Mouse (Mus musculus): Measurements from ENCODE around the gene Fam43a. TPM values are rescaled to one million over a fixed set of nuclear protein-coding genes. Genes with fewer than 3 reads are reported as not detected.

Gene Fam43a
- polyA plus RNA-seq, 1 experiment = 0.17 TPM

DNA sequence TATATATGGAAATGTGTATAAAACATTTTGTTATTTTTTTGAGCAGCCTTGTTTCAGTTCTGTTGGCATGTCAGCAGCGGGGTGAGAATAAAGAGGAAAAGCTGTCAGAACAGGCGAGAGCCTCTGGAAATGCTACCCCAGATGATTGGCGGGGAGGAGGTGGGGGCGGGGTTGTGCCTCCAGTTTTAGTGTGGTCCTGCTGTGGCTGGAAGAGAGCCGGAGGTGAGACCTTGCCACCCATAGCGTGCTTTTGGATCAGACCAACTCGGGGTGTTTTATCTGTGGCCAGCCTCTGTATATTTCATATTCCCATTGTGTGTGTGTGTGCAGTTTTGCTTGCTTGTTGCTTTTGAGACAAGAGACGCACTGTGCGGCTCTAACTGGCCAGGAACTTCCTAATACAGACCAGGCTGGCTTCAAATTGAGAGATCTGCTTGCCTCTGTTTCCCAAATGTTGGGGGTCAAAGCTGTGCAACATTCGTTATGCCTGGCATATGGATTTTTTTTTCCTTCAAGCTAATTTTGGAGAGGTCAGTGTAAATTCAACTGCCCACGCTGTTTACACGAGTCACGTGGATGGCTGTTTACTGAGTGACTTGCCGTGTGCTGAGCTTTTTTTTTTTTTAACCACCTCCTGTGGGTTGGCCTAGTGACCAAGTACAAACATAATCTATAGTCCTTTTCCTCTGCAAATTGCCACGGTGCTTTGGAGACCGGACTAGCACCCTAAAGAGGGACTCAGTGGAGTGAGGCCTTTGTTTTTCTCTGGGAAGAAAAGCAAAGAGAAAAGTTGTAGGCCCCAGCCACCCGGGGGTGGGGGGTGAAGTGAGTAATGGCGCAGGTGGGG, 3.4 kb downstream of the Fam43a start:
- TF ChIP-seq GATA1 (IDR thresholded peaks at IDR 0.05; ENCODE audit: low read length) = no peak
- TF ChIP-seq TAL1 (IDR thresholded peaks at IDR 0.05; ENCODE audit: low read length) = no peak
- H3K4me1 ChIP-seq (ENCODE audit: control insufficient read depth) = peaks cover 6% of the 10 kb centered on the region
- no peak overlapping the region for H3K4me3 ChIP-seq (replicated peaks)
- no peaks in the 10 kb centered on the region for H3K36me3 ChIP-seq (ENCODE audit: control insufficient read depth)
- H3K27me3 ChIP-seq (ENCODE audit: control insufficient read depth) = peaks cover 54% of the 10 kb centered on the region
- peaks cover 7% of the 10 kb centered on the region; the same call in 1 of the 2 replicates for H3K9me3 ChIP-seq (ENCODE audit: control insufficient read depth, low read length)

DNA sequence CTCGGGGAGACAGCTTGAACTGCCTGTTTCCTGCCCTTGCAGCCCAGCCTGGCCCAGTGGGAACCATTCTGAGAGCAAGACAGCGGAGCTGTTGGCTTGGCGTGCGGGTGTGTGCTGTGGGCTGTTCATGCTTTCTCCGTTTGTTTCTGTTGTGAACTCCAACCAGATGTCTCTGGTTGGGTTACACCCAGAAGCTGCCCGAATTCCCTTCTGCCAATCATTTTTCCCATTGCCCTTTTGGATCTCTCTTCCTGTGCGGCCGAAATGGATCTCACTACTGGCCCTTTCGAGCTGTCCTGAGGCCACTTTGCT, 4.0 kb downstream of the Fam43a start:
- no peak for TF ChIP-seq GATA1 (IDR thresholded peaks at IDR 0.05; ENCODE audit: low read length)
- no peak for TF ChIP-seq TAL1 (IDR thresholded peaks at IDR 0.05; ENCODE audit: low read length)
- Histone ChIP-seq H3K27me3 (ENCODE audit: control insufficient read depth) (peaks cover 50% of the 10 kb centered on the region), H3K4me1 (ENCODE audit: control insufficient read depth) (peaks cover 6% of the 10 kb centered on the region)

DNA sequence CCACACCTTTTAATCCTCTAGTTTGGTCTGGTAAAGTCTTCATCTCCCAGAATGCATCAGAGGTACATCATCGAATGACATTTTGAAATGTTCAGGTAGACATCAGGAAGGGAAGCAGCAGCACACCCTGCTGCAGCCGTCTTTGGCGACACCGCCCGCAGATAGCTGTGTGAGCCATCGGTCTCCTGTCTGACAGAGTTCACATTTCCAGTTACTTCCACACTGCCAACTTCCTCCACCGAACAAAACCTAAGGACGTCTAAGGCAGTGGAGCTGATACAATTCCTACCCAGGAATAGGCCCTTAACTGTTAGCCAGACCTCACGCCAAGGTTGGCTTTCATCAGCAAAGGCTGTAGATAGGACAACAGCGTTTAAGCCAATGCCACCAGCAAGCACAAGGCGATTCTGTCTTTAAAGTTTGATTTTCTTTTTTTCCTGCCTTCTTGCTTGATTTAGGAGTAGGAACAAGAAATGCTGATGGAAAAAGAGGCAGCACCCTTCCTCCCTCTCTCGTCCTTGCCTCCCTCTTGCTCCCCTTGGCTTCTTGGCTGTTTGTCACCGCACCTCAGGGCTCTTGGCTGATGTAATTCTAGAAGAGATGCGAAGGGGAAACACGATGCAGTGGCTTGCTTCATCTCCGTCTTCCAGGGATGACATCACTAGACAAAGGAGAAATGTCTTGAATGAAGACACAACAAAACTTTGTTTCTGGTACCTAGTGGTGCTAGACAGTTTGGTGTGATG, 4.7 kb downstream of the Fam43a start:
- H3K4me1 ChIP-seq (ENCODE audit: control insufficient read depth) = peaks cover 6% of the 10 kb centered on the region

More for the DNA sequence above, 4.0 kb downstream of the Fam43a start:
- Histone ChIP-seq H3K4me3 (replicated peaks) (no peak overlapping the region), H3K36me3 (ENCODE audit: control insufficient read depth) (no peaks in the 10 kb centered on the region), H3K9me3 (ENCODE audit: control insufficient read depth, low read length) (peaks cover 7% of the 10 kb centered on the region; the same call in 1 of the 2 replicates)

DNA sequence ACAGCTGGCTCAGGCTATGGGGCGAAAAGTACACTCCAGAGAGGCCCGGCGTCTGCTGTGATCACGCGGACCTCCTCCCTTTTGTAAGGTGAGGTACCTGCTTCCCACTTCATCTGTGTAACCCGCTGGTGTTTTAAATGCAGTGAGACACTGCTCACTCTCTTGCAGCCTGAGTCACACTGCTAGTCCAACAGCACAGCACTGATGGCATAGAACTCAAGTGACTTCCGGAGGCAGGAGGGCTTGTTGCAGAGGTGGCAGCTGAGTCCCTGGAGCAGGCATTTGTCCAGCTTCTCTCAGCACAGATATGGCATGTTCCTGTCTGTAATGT, 5.2 kb downstream of the Fam43a start:
- Histone ChIP-seq H3K27me3 (ENCODE audit: control insufficient read depth) (peaks cover 38% of the 10 kb centered on the region), H3K36me3 (ENCODE audit: control insufficient read depth) (no peaks in the 10 kb centered on the region), H3K4me3 (replicated peaks) (no peak overlapping the region), H3K4me1 (ENCODE audit: control insufficient read depth) (peaks cover 3% of the 10 kb centered on the region), H3K9me3 (ENCODE audit: control insufficient read depth, low read length) (peaks cover 4% of the 10 kb centered on the region; the same call in 1 of the 2 replicates)
- TF ChIP-seq GATA1 (IDR thresholded peaks at IDR 0.05; ENCODE audit: low read length) = no peak
- TF ChIP-seq TAL1 (IDR thresholded peaks at IDR 0.05; ENCODE audit: low read length) = no peak

More for the DNA sequence above, 4.7 kb downstream of the Fam43a start:
- no peaks in the 10 kb centered on the region for H3K36me3 ChIP-seq (ENCODE audit: control insufficient read depth)
- H3K27me3 ChIP-seq (ENCODE audit: control insufficient read depth) = peaks cover 44% of the 10 kb centered on the region
- peaks cover 7% of the 10 kb centered on the region; the same call in 1 of the 2 replicates for H3K9me3 ChIP-seq (ENCODE audit: control insufficient read depth, low read length)
- TF ChIP-seq TAL1 (IDR thresholded peaks at IDR 0.05; ENCODE audit: low read length) (no peak), GATA1 (IDR thresholded peaks at IDR 0.05; ENCODE audit: low read length) (no peak)
- H3K4me3 ChIP-seq (replicated peaks) = no peak overlapping the region

DNA sequence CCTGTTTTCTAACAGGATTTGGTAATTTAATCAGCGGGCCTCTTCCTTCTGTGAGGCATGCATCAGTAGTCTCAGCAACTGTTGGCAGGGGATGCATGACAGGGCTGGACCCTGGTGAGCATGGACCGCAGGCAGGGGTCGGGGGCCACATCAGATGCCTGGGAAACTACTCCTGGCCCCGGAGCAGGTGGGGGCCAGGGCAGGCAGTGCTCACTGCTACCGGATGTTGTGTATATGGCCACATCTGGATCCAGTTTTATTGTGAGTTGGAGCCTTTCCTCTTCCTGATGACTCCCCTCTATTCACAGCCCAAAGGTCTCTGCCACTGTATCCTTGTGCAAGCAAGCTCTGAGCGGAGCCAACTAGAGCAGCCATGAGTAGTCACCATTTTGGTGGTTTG, 6.0 kb downstream of the Fam43a start:
- Histone ChIP-seq H3K4me1 (ENCODE audit: control insufficient read depth) (peaks cover 3% of the 10 kb centered on the region), H3K4me3 (replicated peaks) (no peak overlapping the region), H3K9me3 (ENCODE audit: control insufficient read depth, low read length) (peaks cover 4% of the 10 kb centered on the region; the same call in 1 of the 2 replicates), H3K36me3 (ENCODE audit: control insufficient read depth) (no peaks in the 10 kb centered on the region), H3K27me3 (ENCODE audit: control insufficient read depth) (peaks cover 31% of the 10 kb centered on the region)
- TF ChIP-seq TAL1 (IDR thresholded peaks at IDR 0.05; ENCODE audit: low read length) = no peak
- no peak for TF ChIP-seq GATA1 (IDR thresholded peaks at IDR 0.05; ENCODE audit: low read length)

DNA sequence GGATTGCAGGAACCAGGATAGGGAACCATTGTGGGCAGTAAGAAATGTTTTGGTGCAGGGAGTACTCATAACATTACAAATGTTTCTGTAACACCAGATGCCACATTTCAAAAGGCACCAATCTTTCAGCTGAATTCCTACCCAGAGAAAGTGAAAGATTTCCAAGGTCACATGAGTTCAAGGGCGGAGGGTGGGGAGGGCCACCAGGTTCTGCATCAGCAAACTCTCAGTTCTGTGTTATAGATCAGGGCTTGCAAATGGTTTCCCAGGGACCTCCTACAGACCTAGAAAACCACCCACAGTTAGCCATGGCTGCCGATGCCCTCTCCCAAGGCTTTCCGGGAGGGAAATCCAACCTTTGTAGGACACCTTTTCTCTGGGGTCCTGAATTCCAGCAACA, 8.3 kb downstream of the Fam43a start:
- H3K36me3 ChIP-seq (ENCODE audit: control insufficient read depth) = no peaks in the 10 kb centered on the region
- no peaks in the 10 kb centered on the region for H3K4me1 ChIP-seq (ENCODE audit: control insufficient read depth)
- no peak for TF ChIP-seq GATA1 (IDR thresholded peaks at IDR 0.05; ENCODE audit: low read length)
- TF ChIP-seq TAL1 (IDR thresholded peaks at IDR 0.05; ENCODE audit: low read length) = no peak
- no peak overlapping the region for H3K4me3 ChIP-seq (replicated peaks)
- H3K9me3 ChIP-seq (ENCODE audit: control insufficient read depth, low read length) = no peaks in the 10 kb centered on the region
- H3K27me3 ChIP-seq (ENCODE audit: control insufficient read depth) = peaks cover 7% of the 10 kb centered on the region

DNA sequence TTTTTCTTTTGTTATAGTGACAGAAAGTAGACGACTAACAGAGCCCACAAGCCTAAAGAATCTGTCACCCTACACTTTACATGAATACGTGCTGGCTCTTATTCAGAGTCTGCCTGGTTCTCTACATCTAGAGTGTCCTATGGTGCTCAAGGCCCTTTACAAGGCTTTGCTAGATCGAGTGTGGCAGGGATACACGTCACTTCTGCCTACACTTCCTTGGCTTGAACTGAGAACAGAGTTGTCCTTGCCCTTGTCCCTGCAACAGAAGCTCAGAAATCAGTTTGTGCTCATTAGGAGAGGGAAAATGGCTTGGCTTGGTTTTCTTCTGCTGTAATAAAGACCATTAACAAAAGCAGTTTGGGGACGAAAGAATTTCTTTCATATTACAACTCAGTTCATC, 11.8 kb downstream of the Fam43a start:
- H3K4me1 ChIP-seq (ENCODE audit: control insufficient read depth) = no peaks in the 10 kb centered on the region

DNA sequence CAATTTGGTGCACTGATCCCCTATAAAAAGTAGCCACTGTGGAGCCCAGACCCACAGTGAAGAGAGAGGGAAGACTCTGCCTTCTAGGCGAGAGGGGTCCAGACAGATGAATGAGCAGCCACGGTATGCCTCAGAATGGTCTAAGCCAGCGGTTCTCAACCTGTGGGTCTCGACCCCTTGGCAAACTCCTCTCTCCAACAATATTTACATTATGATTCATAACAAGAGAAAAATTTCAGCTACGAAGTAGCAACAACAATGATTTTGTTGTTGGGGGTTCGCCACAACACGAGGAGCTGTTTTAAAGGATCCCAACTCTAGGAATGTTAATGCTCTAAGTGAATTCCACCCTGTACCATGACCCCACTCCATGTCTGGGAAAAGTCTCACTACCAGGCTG, 13.6 kb downstream of the Fam43a start:
- Histone ChIP-seq H3K36me3 (ENCODE audit: control insufficient read depth) (no peaks in the 10 kb centered on the region), H3K4me1 (ENCODE audit: control insufficient read depth) (no peaks in the 10 kb centered on the region), H3K4me3 (replicated peaks) (no peak overlapping the region), H3K27me3 (ENCODE audit: control insufficient read depth) (no peaks in the 10 kb centered on the region), H3K9me3 (ENCODE audit: control insufficient read depth, low read length) (no peaks in the 10 kb centered on the region)
- TF ChIP-seq GATA1 (IDR thresholded peaks at IDR 0.05; ENCODE audit: low read length) = no peak
- no peak for TF ChIP-seq TAL1 (IDR thresholded peaks at IDR 0.05; ENCODE audit: low read length)

More for the DNA sequence above, 11.8 kb downstream of the Fam43a start:
- no peaks in the 10 kb centered on the region for H3K9me3 ChIP-seq (ENCODE audit: control insufficient read depth, low read length)
- H3K36me3 ChIP-seq (ENCODE audit: control insufficient read depth) = no peaks in the 10 kb centered on the region
- no peak for TF ChIP-seq GATA1 (IDR thresholded peaks at IDR 0.05; ENCODE audit: low read length)
- no peak for TF ChIP-seq TAL1 (IDR thresholded peaks at IDR 0.05; ENCODE audit: low read length)
- H3K4me3 ChIP-seq (replicated peaks) = no peak overlapping the region
- H3K27me3 ChIP-seq (ENCODE audit: control insufficient read depth) = no peaks in the 10 kb centered on the region

DNA sequence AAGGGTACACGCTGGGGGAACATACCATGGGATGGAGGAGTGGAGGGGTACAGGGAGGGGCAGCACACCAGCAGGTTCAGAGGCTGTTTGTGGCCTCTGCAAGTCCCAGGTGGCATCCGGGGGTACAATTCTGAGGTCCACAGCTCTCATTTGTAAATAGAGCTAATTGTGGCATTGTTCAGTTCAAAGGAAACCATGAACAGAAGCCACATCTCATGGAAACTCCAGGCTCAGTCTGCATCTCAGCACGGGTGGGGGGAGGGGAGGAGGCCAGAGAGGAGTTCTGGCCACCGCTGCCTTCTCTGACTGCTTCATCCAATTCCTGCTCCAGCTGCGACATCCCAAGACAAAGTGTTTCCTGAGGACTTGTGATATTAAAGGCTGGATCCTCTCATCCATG, 14.6 kb downstream of the Fam43a start:
- H3K4me1 ChIP-seq (ENCODE audit: control insufficient read depth) = no peaks in the 10 kb centered on the region

More for the DNA sequence above, 14.6 kb downstream of the Fam43a start:
- Histone ChIP-seq H3K36me3 (ENCODE audit: control insufficient read depth) (no peaks in the 10 kb centered on the region), H3K27me3 (ENCODE audit: control insufficient read depth) (no peaks in the 10 kb centered on the region), H3K9me3 (ENCODE audit: control insufficient read depth, low read length) (no peaks in the 10 kb centered on the region), H3K4me3 (replicated peaks) (no peak overlapping the region)
- TF ChIP-seq TAL1 (IDR thresholded peaks at IDR 0.05; ENCODE audit: low read length) (no peak), GATA1 (IDR thresholded peaks at IDR 0.05; ENCODE audit: low read length) (no peak)
